Mouse (Mus musculus): ENCODE results near the gene Cdcp1.

DNA sequence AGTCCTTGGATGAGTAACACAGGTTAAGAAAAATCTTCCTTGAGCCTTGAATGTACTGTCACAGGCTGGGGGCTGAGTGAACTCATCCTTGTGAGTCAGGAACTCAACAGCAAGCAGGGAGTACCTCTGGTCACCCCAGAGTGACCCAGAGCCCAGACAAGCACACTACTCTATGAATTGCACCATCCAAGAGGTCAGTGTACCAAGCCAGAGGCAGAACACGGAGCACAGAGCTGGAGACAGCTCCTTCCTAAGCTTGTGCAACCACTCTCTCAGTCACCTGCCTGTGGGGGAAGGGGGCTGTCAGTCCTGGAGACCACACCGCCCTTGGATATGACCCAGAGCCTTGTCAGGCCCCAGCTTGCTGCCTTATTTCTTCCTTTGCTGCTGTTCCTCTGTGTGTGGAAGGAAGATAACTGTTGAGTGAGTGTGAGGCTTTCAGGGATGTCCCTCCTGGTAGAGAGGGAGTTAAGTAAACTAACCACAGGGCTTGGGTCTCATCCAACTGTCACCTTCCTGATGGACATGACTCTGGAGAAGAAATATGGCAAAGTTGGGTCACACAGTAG is 9.1 kb upstream of the Cdcp1 start:
- TF ChIP-seq CTCF (IDR thresholded peaks at IDR 0.05; ENCODE audit: low read depth, low read length) (no peak), TAL1 (conservative IDR thresholded peaks at IDR 0.05; ENCODE audit: low read depth, low read length) (no peak), GATA1 (IDR thresholded peaks at IDR 0.05; ENCODE audit: borderline replicate concordance, low read length) (no peak), POLR2AphosphoS5 (IDR thresholded peaks at IDR 0.05; ENCODE audit: insufficient replicate concordance, low read depth, low read length) (no peak), GATA2 (IDR thresholded peaks at IDR 0.05; ENCODE audit: borderline replicate concordance, low read depth, low read length) (no peak)

Measured in G1E (cell line).